Mouse (Mus musculus) E14TG2a.4 (cell line): ENCODE measurements at regions not wholly inside any gene's neighbourhood (a gene's known extent, or its start where the extent isn't known, plus 50 kb on each side); places are given as distances from the start of the nearest gene placed in this dataset.

Source experiments
- H3K27me3 ChIP-seq: 2 replicates; pipeline ENCODE4 v1.6.1; 2014; ENCODE audit warnings: low read length, control low read depth; ENCODE audit not compliant: insufficient read depth
- H3K36me3 ChIP-seq: 2 replicates; pipeline ENCODE4 v1.6.1; 2014; ENCODE audit warnings: low read length, control low read depth; ENCODE audit not compliant: insufficient read depth
- H3K4me1 ChIP-seq: replicated peaks from 2 replicates; pipeline ENCODE4 v1.6.1; 2014; ENCODE audit warnings: low read depth, low read length, control low read depth
- H3K4me3 ChIP-seq: replicated peaks from 2 replicates; pipeline ENCODE4 v1.5.1; 2014; ENCODE audit warnings: mild to moderate bottlenecking, low read length
- H3K9me3 ChIP-seq: 2 replicates; pipeline ENCODE4 v1.6.1; 2014; ENCODE audit warnings: low read length, control low read depth
- CTCF ChIP-seq: conservative IDR thresholded peaks from 2 replicates; pipeline ENCODE4 v1.5.1; 2014; ENCODE audit warnings: low read length
- NANOG ChIP-seq: IDR thresholded peaks from 2 replicates; pipeline ENCODE4 v1.6.1; 2014; ENCODE audit warnings: borderline replicate concordance, low read length, mixed read lengths
- POU5F1 ChIP-seq: IDR thresholded peaks from 2 replicates; pipeline ENCODE4 v1.6.1; 2014; ENCODE audit warnings: low read length, borderline replicate concordance

DNA sequence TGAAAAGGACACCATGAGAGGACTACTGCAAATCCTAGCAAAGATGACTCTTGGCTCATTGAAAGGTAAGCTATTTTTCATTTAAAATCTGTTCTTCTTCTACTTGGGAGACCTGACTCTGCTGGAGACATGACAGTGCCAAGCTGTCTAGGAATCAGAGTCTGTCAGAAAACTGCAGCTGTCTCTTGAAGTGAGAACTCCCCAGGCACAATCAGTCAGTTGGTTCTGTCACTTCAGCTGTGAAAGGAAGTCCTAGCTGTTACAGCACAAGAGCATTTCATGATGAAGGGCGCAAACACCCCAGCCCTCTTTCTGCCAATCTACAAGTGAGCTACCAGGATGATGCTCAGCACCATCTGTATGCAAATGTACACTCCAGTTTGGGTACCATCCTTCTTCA is 442.4 kb downstream of the Ipmk start:
- no peaks in the 10 kb centered on the region for H3K9me3 ChIP-seq
- no peaks in the 10 kb centered on the region for H3K27me3 ChIP-seq
- H3K4me3 ChIP-seq, result no peak overlapping the region
- TF ChIP-seq POU5F1, result no peak
- no peak for TF ChIP-seq NANOG
- no peak for TF ChIP-seq CTCF
- H3K4me1 ChIP-seq, result no peaks in the 10 kb centered on the region
- no peaks in the 10 kb centered on the region for H3K36me3 ChIP-seq

DNA sequence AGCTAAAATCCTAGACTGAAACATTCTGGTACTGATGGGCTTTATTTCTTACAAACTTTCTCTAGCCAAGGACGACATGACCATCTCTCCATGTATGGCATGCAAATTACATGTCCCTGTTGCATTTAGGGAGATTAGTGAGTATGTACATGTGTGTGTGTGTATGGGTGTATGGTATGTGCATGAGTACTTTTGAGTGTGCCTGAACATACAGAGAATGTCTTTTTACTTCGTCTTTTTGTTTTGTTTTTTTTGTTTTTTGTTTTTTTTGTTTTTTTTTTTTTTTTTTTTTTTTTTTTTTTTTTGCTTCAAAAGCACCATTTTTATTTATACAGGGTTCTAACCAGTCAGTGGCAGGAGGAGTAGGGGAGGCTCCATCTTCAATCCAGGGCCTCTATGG is 451.1 kb downstream of the Ipmk start:
- no peaks in the 10 kb centered on the region for H3K4me1 ChIP-seq
- H3K27me3 ChIP-seq, result no peaks in the 10 kb centered on the region
- H3K9me3 ChIP-seq, result no peaks in the 10 kb centered on the region
- TF ChIP-seq NANOG, result no peak
- TF ChIP-seq POU5F1, result no peak
- no peak for TF ChIP-seq CTCF
- no peak overlapping the region for H3K4me3 ChIP-seq
- H3K36me3 ChIP-seq, result no peaks in the 10 kb centered on the region

DNA sequence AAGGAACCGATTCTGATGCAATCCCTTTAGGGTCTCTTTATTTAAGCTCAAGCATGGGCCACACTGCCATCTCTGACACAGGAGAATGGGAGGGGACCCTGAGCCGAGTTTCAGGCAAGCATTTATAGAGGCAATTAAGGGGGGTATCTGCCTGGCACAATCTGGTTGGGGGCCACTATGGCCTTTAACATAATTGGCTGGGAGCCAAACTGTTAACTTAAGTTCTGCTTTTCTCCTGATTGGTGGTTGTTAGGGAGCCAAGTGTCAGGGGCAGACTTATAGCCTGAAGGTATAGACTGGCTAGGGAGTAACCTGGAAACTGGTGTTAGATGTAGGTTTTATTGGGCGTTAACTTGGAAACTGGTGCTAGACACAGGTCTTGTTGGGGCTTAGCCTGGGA is 454.9 kb downstream of the Ipmk start:
- H3K4me3 ChIP-seq, result no peak overlapping the region
- TF ChIP-seq POU5F1 (no peak), NANOG (no peak), CTCF (no peak)
- H3K27me3 ChIP-seq, result no peaks in the 10 kb centered on the region
- H3K9me3 ChIP-seq, result no peaks in the 10 kb centered on the region
- H3K4me1 ChIP-seq, result no peaks in the 10 kb centered on the region
- no peaks in the 10 kb centered on the region for H3K36me3 ChIP-seq

DNA sequence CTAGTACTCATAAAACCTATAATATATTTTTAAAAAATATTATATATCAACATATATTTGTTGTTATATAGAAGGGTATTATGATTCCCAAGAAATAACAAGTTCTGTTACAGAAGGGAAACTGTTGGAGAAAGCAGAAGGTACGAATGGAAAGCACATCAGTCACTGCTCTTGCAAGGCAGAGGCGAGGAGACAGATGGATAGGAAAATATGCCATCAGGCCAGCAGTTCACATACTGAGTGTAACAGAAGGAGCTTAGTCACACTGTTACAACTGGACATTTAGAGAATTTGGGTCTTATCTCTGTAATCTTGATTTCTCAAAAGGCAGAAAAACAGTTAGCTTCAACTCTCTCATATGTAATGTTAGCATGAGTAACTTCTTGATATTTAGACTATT is 485.1 kb downstream of the Ipmk start:
- no peak for TF ChIP-seq POU5F1
- TF ChIP-seq NANOG, result no peak
- no peak for TF ChIP-seq CTCF
- H3K4me3 ChIP-seq, result no peak overlapping the region
- H3K4me1 ChIP-seq, result no peaks in the 10 kb centered on the region
- H3K36me3 ChIP-seq, result no peaks in the 10 kb centered on the region
- H3K27me3 ChIP-seq, result no peaks in the 10 kb centered on the region
- H3K9me3 ChIP-seq, result no peaks in the 10 kb centered on the region

DNA sequence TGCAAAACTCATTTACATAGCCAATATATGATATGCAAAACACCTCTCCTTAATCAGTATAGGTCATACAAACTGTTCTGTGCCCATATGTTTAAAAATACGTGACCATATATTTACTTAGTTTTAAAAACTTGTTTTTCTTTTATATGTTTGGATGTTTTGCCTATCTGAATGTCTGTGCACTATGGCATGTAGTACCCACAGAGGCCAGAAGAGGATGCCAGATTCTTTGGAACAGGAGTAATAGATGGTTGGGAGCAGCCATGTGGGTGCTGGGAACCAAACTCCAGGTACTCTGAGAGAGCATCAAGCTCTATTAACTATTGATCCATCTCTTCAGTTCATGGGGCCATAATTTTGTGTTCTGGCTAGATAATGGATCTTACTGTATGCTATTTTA is 487.5 kb downstream of the Ipmk start:
- Histone ChIP-seq H3K36me3 (no peaks in the 10 kb centered on the region), H3K4me3 (no peak overlapping the region), H3K9me3 (peaks cover 6% of the 10 kb centered on the region), H3K27me3 (no peaks in the 10 kb centered on the region), H3K4me1 (no peaks in the 10 kb centered on the region)
- TF ChIP-seq CTCF (peak; percentile 85), NANOG (no peak), POU5F1 (no peak)

DNA sequence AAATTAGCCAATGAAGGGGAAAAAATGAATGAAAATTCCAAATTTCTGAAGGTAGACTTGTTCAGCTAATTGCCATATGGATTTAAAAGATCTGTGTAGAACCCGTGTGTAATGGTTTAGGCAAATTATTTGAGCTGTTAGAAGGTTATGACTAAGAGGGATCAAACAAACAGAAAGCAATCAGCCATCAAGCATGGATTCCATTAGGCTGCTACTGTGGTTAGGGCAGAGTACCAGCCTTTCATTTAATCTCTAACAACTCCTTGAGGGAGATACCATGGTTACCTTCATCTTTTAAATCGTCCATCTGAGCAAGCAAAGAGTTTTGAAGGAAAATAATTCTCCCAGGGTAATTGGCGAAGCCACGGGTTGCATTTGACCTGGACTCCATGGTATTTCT is 509.5 kb downstream of the Ipmk start:
- Histone ChIP-seq H3K9me3 (no peaks in the 10 kb centered on the region), H3K27me3 (no peaks in the 10 kb centered on the region), H3K36me3 (no peaks in the 10 kb centered on the region), H3K4me1 (no peaks in the 10 kb centered on the region), H3K4me3 (no peak overlapping the region)
- TF ChIP-seq NANOG (no peak), POU5F1 (no peak), CTCF (no peak)

DNA sequence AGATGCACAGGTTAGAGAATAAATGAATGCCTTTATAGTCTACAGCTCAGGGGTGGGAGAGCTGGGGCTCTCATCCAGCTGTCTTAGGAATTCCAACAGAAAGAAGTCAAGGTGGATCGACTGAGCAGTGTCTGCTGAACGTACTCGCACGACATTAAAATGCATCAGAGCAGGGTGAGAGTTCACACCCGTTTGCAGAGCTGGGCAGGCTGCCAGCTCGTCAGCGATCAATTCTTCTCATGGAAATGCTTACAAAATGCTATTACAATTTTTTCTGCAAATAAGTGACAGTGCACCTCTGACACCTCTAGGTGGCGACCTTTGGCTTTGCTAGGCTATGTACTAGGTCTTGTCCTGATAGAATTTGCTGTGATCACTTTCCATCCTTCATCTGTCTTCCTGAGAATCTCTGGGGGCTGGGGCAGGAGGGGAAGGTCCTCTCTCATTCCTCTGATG is 510.0 kb downstream of the Ipmk start:
- no peaks in the 10 kb centered on the region for H3K36me3 ChIP-seq
- TF ChIP-seq CTCF (peak; percentile 53), POU5F1 (no peak), NANOG (no peak)

DNA sequence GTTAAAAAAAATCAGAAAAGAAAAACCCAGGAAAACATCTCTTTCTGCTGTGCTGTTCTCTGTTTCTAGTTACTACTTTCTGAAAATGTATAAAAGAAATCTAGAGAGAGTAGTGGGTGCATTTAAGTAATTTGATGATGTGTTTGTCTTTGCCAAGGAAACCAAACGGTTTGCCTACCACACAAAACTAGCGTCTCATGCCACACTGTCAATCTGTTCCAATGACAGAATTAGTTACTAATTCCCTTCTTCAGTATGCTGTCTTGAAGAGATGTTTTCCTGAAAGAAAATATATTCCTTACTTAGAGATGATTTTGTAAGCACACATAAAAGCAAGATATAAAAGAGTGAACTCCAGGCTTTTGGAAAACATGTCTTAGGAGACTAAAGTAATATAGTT is 546.2 kb downstream of the Ipmk start:
- no peak overlapping the region for H3K4me3 ChIP-seq
- H3K4me1 ChIP-seq, result no peaks in the 10 kb centered on the region
- H3K9me3 ChIP-seq, result no peaks in the 10 kb centered on the region
- no peaks in the 10 kb centered on the region for H3K27me3 ChIP-seq
- TF ChIP-seq CTCF (no peak), POU5F1 (no peak), NANOG (no peak)
- H3K36me3 ChIP-seq, result no peaks in the 10 kb centered on the region

More for the DNA sequence above, 510.0 kb downstream of the Ipmk start:
- Histone ChIP-seq H3K4me3 (no peak overlapping the region), H3K4me1 (no peaks in the 10 kb centered on the region), H3K9me3 (no peaks in the 10 kb centered on the region), H3K27me3 (no peaks in the 10 kb centered on the region)

DNA sequence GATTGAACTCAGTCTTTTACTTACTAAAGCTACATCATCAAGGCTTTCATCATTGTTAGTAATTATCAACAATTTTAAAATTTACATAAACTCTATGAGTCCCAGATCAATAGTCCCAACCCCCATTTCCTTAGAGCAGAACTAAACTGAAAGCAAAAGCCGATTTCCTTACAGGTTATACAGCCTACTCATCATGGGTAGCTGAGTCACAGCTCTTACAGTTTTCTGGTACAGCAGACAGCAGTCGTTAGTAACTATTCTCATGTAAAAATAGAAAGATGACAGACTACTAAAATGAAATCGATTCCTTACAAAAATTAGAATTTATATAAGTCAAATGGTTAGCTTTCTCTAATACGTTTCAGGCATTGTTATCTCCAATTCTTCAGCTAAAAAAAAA is 557.5 kb downstream of the Ipmk start:
- H3K4me3 ChIP-seq, result no peak overlapping the region
- H3K4me1 ChIP-seq, result no peaks in the 10 kb centered on the region
- TF ChIP-seq POU5F1 (no peak), CTCF (no peak), NANOG (no peak)
- no peaks in the 10 kb centered on the region for H3K27me3 ChIP-seq
- H3K9me3 ChIP-seq, result no peaks in the 10 kb centered on the region
- H3K36me3 ChIP-seq, result no peaks in the 10 kb centered on the region
